Mouse (Mus musculus): ENCODE data around the gene Llcfc1. TPM values are rescaled to one million over a fixed set of nuclear protein-coding genes. Genes with fewer than 3 reads are reported as not detected.

Llcfc1 gene
- polyA plus RNA-seq, 1 experiment, result not detected

GRCm38 (mm10) chr6:41727989-41728609 is 43.9 kb downstream of the Llcfc1 start:
- H3K27ac ChIP-seq (ENCODE audit: insufficient read depth, low read depth, low read length), result no peak overlapping the region
- no peak for TF ChIP-seq POLR2A (IDR thresholded peaks at IDR 0.05; ENCODE audit: insufficient read depth, low read depth, low read length)
- no peak for TF ChIP-seq CTCF (IDR thresholded peaks at IDR 0.05; ENCODE audit: insufficient read depth, low read depth, low read length)
- WGBS, result 81% methylated on average over 1 of the region's 1 CpGs
- H3K4me3 ChIP-seq (ENCODE audit: insufficient read depth, low read depth, low read length), result no peak overlapping the region
- H3K4me1 ChIP-seq (ENCODE audit: control insufficient read depth, insufficient read depth, low read length), result no peaks in the 10 kb centered on the region

GRCm38 (mm10) chr6:41734719-41735470 is 50.7 kb downstream of the Llcfc1 start:
- Histone ChIP-seq H3K4me3 (ENCODE audit: insufficient read depth, low read depth, low read length) (no peak overlapping the region), H3K27ac (ENCODE audit: insufficient read depth, low read depth, low read length) (no peak overlapping the region), H3K4me1 (ENCODE audit: control insufficient read depth, insufficient read depth, low read length) (no peaks in the 10 kb centered on the region)
- TF ChIP-seq CTCF (IDR thresholded peaks at IDR 0.05; ENCODE audit: insufficient read depth, low read depth, low read length) (no peak), POLR2A (IDR thresholded peaks at IDR 0.05; ENCODE audit: insufficient read depth, low read depth, low read length) (no peak)
- WGBS, result 79% methylated on average over 5 of the region's 5 CpGs

Other genes starting within 250 kb of the Llcfc1 start
- gene Gm10334, start 238.3 kb upstream of the Llcfc1 start, polyA plus RNA-seq (2012; ENCODE audit: insufficient read depth, insufficient read length, low replicate concordance, missing spikeins), result not detected in 2 replicates
- gene Prss1, start 225.5 kb upstream of the Llcfc1 start, polyA plus RNA-seq (2012; ENCODE audit: insufficient read depth, insufficient read length, low replicate concordance, missing spikeins), result not detected in 2 replicates
- not detected in 2 replicates for gene Prss2, start 162.6 kb upstream of the Llcfc1 start, polyA plus RNA-seq (2012; ENCODE audit: insufficient read depth, insufficient read length, low replicate concordance, missing spikeins)
- gene Ephb6, start 78.9 kb upstream of the Llcfc1 start, polyA plus RNA-seq (2012; ENCODE audit: insufficient read depth, insufficient read length, low replicate concordance, missing spikeins), result not detected in 2 replicates
- not detected in 2 replicates for gene Trpv6, start 48.0 kb upstream of the Llcfc1 start, polyA plus RNA-seq (2012; ENCODE audit: insufficient read depth, insufficient read length, low replicate concordance, missing spikeins)
- not detected in 2 replicates for gene Trpv5, start 3.7 kb upstream of the Llcfc1 start, polyA plus RNA-seq (2012; ENCODE audit: insufficient read depth, insufficient read length, low replicate concordance, missing spikeins)
- gene Kel, start 19.9 kb downstream of the Llcfc1 start, polyA plus RNA-seq (2012; ENCODE audit: insufficient read depth, insufficient read length, low replicate concordance, missing spikeins), result not detected in 2 replicates
- gene Olfr459, start 90.7 kb downstream of the Llcfc1 start, polyA plus RNA-seq (2012; ENCODE audit: insufficient read depth, insufficient read length, low replicate concordance, missing spikeins), result not detected in 2 replicates
- gene Pip, start 163.1 kb downstream of the Llcfc1 start, polyA plus RNA-seq (2012; ENCODE audit: insufficient read depth, insufficient read length, low replicate concordance, missing spikeins), result not detected in 2 replicates
- not detected in 2 replicates for gene Sval2, start 168.6 kb downstream of the Llcfc1 start, polyA plus RNA-seq (2012; ENCODE audit: insufficient read depth, insufficient read length, low replicate concordance, missing spikeins)